Mouse (Mus musculus) embryonic facial prominence, embryonic 13.5 days (tissue): Measurements from ENCODE around the gene Scn7a. TPM values are rescaled to one million over a fixed set of nuclear protein-coding genes. Genes with fewer than 3 reads are reported as not detected.

Source experiments
- ATAC-seq: fragments of 200-750 bp; cut with Nextera tagmentation; 2 replicates; pipeline ENCODE4 v1.8.0; 2017; ENCODE audit warnings: low read depth; ENCODE audit not compliant: insufficient number of reproducible peaks, insufficient read depth, low FRiP score, low TSS enrichment
- H3K27ac ChIP-seq: fragments of 300-500 bp; sonication (generic); 2 replicates; pipeline ENCODE4 v1.5.1; 2015; ENCODE audit warnings: moderate library complexity, mild to moderate bottlenecking, inconsistent platforms
- H3K27me3 ChIP-seq: fragments of 300-500 bp; sonication (generic); 2 replicates; pipeline ENCODE4 v1.6.1; 2015; ENCODE audit warnings: mild to moderate bottlenecking, inconsistent platforms
- H3K36me3 ChIP-seq: fragments of 300-500 bp; sonication (generic); 2 replicates; pipeline ENCODE4 v1.6.1; 2015; ENCODE audit warnings: mild to moderate bottlenecking, inconsistent platforms
- H3K4me1 ChIP-seq: fragments of 300-500 bp; sonication (generic); 2 replicates; pipeline ENCODE4 v1.6.1; 2015; ENCODE audit warnings: inconsistent platforms
- H3K4me2 ChIP-seq: fragments of 300-500 bp; sonication (generic); 2 replicates; pipeline ENCODE4 v1.6.1; 2015; ENCODE audit warnings: moderate library complexity, mild to moderate bottlenecking, inconsistent platforms
- H3K4me3 ChIP-seq: fragments of 300-500 bp; sonication (generic); 2 replicates; pipeline ENCODE4 v1.5.1; 2015; ENCODE audit warnings: mild to moderate bottlenecking, inconsistent platforms
- H3K9ac ChIP-seq: fragments of 300-500 bp; sonication (generic); 2 replicates; pipeline ENCODE4 v1.6.1; 2015; ENCODE audit warnings: mild to moderate bottlenecking, inconsistent platforms
- H3K9me3 ChIP-seq: fragments of 300-500 bp; sonication (generic); 2 replicates; pipeline ENCODE4 v1.6.1; 2016; ENCODE audit warnings: inconsistent platforms
- WGBS: fragments of 180-500 bp; shearing (Covaris S2); methylation state at CpG from one replicate; pipeline ENCODE4 v1.1.7; 2015; ENCODE audit warnings: mixed read lengths; 5-methylcytosine and 5-hydroxymethylcytosine counted together
- polyA plus RNA-seq: library from polyadenylated mRNA; unstranded; fragments of >200 nt; fragmentation: Nextera tagmentation; extraction: Ambion mirVana; gene quantifications from 2 replicates; pipeline ENCODE4 v1.2.1, GENCODE M21; 2015

The Scn7a gene
- polyA plus RNA-seq = 0.11 and 0.21 TPM in 2 replicates

GRCm38 (mm10) chr2:66784765-66785164 is at the start of gene Scn7a:
TSS of gene Scn7a (minus strand) at chr2:66784914.
- Histone ChIP-seq H3K4me2 (no peak within 1 kb of the TSS), H3K4me1 (no peaks in the 10 kb centered on the region), H3K9me3 (no peaks in the 10 kb centered on the region), H3K27ac (no peak within 1 kb of the TSS), H3K27me3 (no peaks in the 10 kb centered on the region), H3K36me3 (no peaks in the 10 kb centered on the region), H3K9ac (no peak within 1 kb of the TSS), H3K4me3 (no peak within 1 kb of the TSS)
- WGBS = 35% methylated on average over 6 of the region's 6 CpGs
- ATAC-seq = no peak

DNA sequence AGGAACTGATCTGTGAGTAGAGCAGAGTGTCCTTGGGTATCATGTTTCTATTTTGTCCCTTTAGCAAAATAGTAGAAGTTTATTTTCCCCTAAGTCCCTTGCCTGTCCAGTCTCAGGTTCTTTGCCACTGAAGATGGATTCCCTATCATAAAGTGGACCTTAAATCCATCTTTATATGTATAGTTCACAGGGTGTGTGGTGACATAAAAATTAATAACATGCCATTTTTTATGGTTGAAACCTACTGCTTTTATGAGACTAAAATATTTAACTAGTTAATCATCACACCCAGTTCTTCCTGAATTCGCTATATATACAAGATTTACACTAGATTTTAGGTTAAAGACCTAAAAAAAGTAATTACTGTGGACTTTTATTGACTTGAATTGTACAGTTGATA is 43.0 kb upstream of the Scn7a start:
- WGBS = 77% methylated on average over 1 of the region's 1 CpGs
- no peak overlapping the region for H3K4me2 ChIP-seq

DNA sequence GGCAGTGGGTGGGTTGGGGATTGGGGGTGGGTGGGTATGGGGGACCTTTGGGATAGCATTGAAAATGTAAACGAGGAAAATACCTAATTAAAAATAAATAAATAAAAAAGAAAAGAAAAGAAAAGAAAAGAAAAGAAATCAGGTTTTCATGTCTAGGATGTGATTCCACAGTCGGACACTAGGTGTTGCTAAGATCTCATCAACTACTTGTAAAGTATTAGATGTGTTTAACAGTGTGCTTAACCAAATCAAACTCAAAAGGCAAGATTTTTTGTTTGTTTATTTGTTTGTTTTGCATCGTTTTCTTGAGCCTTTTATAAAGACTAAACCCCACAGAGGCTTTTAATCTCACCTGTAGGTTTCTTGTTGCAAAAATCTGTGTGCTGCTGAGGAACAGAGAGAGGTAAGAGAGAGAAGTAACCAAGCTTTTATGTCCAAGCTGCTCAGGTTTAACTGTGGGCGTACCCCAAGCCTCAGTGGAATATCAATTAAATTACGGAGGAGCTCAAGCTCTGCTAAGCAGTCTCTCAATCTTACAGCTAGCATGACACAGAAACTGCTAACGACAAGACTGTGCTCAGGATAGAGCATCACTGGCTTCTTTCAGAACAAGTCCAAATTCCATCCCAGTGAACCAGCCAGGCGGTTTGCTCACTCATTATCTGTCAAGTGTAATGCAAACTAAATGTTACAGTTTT is 35.3 kb upstream of the Scn7a start:
- Histone ChIP-seq H3K9ac (no peak overlapping the region), H3K27ac (no peak overlapping the region), H3K4me2 (no peak overlapping the region), H3K36me3 (no peaks in the 10 kb centered on the region), H3K9me3 (no peaks in the 10 kb centered on the region), H3K4me1 (no peaks in the 10 kb centered on the region), H3K4me3 (no peak overlapping the region), H3K27me3 (no peaks in the 10 kb centered on the region)
- ATAC-seq = no peak
- WGBS = 34% methylated on average over 7 of the region's 7 CpGs

More for the DNA sequence above, 43.0 kb upstream of the Scn7a start:
- H3K36me3 ChIP-seq = no peaks in the 10 kb centered on the region
- no peaks in the 10 kb centered on the region for H3K9me3 ChIP-seq
- H3K27me3 ChIP-seq = no peaks in the 10 kb centered on the region
- ATAC-seq = no peak
- H3K27ac ChIP-seq = no peak overlapping the region
- no peak overlapping the region for H3K9ac ChIP-seq
- H3K4me3 ChIP-seq = no peak overlapping the region
- no peaks in the 10 kb centered on the region for H3K4me1 ChIP-seq

- Histone ChIP-seq H3K27me3 (no peaks in the 10 kb centered on the region), H3K4me3 (no peak overlapping the region), H3K36me3 (no peaks in the 10 kb centered on the region), H3K9me3 (no peaks in the 10 kb centered on the region), H3K9ac (no peak overlapping the region), H3K27ac (no peak overlapping the region), H3K4me1 (no peaks in the 10 kb centered on the region), H3K4me2 (no peak overlapping the region)
- WGBS = 43% methylated on average over 4 of the region's 4 CpGs
- ATAC-seq = no peak
Measured at GRCm38 (mm10) chr2:66799676-66800249, 15.0 kb upstream of the Scn7a start.

GRCm38 (mm10) chr2:66797493-66797892 is 12.8 kb upstream of the Scn7a start:
- no peak overlapping the region for H3K4me2 ChIP-seq
- H3K4me1 ChIP-seq = no peaks in the 10 kb centered on the region
- no peaks in the 10 kb centered on the region for H3K9me3 ChIP-seq
- no peak overlapping the region for H3K27ac ChIP-seq
- no peak overlapping the region for H3K4me3 ChIP-seq
- ATAC-seq = no peak
- H3K36me3 ChIP-seq = no peaks in the 10 kb centered on the region
- WGBS = 58% methylated on average over 1 of the region's 1 CpGs
- H3K27me3 ChIP-seq = no peaks in the 10 kb centered on the region
- no peak overlapping the region for H3K9ac ChIP-seq

- WGBS = 82% methylated on average over 1 of the region's 1 CpGs
- Histone ChIP-seq H3K4me3 (no peak overlapping the region), H3K9ac (no peak overlapping the region), H3K4me2 (no peak overlapping the region), H3K4me1 (no peaks in the 10 kb centered on the region), H3K9me3 (no peaks in the 10 kb centered on the region), H3K36me3 (no peaks in the 10 kb centered on the region), H3K27me3 (no peaks in the 10 kb centered on the region), H3K27ac (no peak overlapping the region)
- ATAC-seq = no peak
Measured at GRCm38 (mm10) chr2:66791629-66792028, 6.9 kb upstream of the Scn7a start.

GRCm38 (mm10) chr2:66780884-66781283 is 3.8 kb downstream of the Scn7a start:
- Histone ChIP-seq H3K4me3 (no peak overlapping the region), H3K36me3 (no peaks in the 10 kb centered on the region), H3K4me2 (no peak overlapping the region), H3K9ac (no peak overlapping the region), H3K27me3 (no peaks in the 10 kb centered on the region), H3K4me1 (no peaks in the 10 kb centered on the region), H3K27ac (no peak overlapping the region), H3K9me3 (no peaks in the 10 kb centered on the region)
- no peak for ATAC-seq
- WGBS = 86% methylated on average over 2 of the region's 2 CpGs

GRCm38 (mm10) chr2:66767980-66768379 is 16.7 kb downstream of the Scn7a start:
- H3K27ac ChIP-seq = no peak overlapping the region
- no peak overlapping the region for H3K4me3 ChIP-seq
- no peaks in the 10 kb centered on the region for H3K9me3 ChIP-seq
- H3K4me2 ChIP-seq = no peak overlapping the region
- WGBS = 89% methylated on average over 2 of the region's 2 CpGs
- H3K36me3 ChIP-seq = no peaks in the 10 kb centered on the region
- no peak overlapping the region for H3K9ac ChIP-seq
- H3K4me1 ChIP-seq = no peaks in the 10 kb centered on the region
- H3K27me3 ChIP-seq = no peaks in the 10 kb centered on the region
- ATAC-seq = no peak

DNA sequence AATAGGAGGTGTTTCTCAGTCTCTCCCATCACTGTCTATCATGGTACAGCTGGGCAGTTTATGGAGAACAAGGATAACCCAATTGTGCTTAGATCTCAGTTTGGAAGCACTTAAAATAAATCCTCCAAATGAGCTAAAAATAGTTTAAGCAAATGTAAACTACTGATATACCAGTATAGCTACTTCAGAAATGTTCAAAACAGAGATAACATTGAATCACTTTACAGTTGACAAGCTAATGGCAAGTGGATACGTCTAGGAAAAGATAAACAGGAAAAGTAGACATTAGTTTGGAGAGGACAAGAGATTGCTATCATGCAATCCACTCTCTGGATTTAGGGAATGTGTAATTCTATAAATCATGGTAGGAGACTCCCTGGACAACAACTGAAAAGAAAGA is 19.5 kb downstream of the Scn7a start:
- 62% methylated on average over 1 of the region's 1 CpGs for WGBS
- Histone ChIP-seq H3K9me3 (no peaks in the 10 kb centered on the region), H3K27ac (no peak overlapping the region), H3K27me3 (no peaks in the 10 kb centered on the region), H3K9ac (no peak overlapping the region), H3K4me2 (no peak overlapping the region), H3K4me1 (no peaks in the 10 kb centered on the region), H3K36me3 (no peaks in the 10 kb centered on the region), H3K4me3 (no peak overlapping the region)
- ATAC-seq = no peak

DNA sequence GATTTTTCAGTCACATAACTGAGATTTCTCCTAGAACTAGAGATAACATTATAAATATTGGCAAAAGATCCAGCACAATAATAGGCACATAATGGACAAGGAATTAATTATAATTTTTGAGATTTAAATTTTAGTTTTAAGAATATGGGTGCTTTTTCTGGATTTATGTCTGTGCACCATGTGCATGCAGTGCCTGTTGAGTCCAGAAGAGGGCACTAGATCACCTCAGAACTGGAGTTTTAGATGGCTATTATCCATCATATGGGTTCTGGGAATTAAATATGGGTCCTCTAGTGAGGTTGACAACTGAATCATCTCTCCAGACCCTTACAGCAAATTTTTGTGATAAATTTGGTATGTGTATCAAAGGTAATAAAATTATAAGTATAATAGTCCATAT is 21.8 kb downstream of the Scn7a start:
- ATAC-seq = no peak

DNA sequence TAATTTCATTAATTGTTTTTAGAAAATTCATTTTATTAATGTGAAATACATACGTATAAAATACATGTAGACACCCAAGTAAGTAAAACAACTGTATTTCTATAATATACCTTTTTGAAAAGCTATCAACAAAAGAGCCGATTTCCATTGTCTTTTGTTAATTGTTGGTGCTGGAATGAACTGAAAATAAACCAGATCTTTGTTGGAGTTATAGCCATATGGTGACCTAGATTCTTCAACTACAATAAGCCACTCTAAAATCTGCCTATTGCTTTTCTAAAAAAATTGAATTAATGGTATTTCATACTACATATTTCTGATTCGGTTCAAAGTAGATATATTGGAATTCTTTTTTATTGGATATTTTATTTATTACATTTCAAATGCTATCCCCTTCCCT is 56.7 kb downstream of the Scn7a start:
- H3K9me3 ChIP-seq = no peaks in the 10 kb centered on the region
- 90% methylated on average over 3 of the region's 3 CpGs for WGBS
- H3K27me3 ChIP-seq = no peaks in the 10 kb centered on the region
- H3K4me3 ChIP-seq = no peak overlapping the region
- H3K36me3 ChIP-seq = no peaks in the 10 kb centered on the region
- ATAC-seq = no peak
- no peak overlapping the region for H3K4me2 ChIP-seq
- no peaks in the 10 kb centered on the region for H3K4me1 ChIP-seq
- H3K27ac ChIP-seq = no peak overlapping the region
- no peak overlapping the region for H3K9ac ChIP-seq

More for the DNA sequence above, 21.8 kb downstream of the Scn7a start:
- Histone ChIP-seq H3K9ac (no peak overlapping the region), H3K36me3 (no peaks in the 10 kb centered on the region), H3K9me3 (no peaks in the 10 kb centered on the region), H3K4me3 (no peak overlapping the region), H3K27ac (no peak overlapping the region), H3K4me1 (no peaks in the 10 kb centered on the region), H3K4me2 (no peak overlapping the region), H3K27me3 (no peaks in the 10 kb centered on the region)

GRCm38 (mm10) chr2:66727585-66727974 is 57.1 kb downstream of the Scn7a start:
- ATAC-seq = no peak
- no peak overlapping the region for H3K27ac ChIP-seq
- no peaks in the 10 kb centered on the region for H3K36me3 ChIP-seq
- no peaks in the 10 kb centered on the region for H3K9me3 ChIP-seq
- H3K4me3 ChIP-seq = no peak overlapping the region
- no peaks in the 10 kb centered on the region for H3K4me1 ChIP-seq
- no peak overlapping the region for H3K9ac ChIP-seq
- H3K27me3 ChIP-seq = no peaks in the 10 kb centered on the region
- H3K4me2 ChIP-seq = no peak overlapping the region
